Mouse (Mus musculus) CH12F3 (cell line): ENCODE results near the gene Olfr430.
"Not testable (repeated sequence)": the region's sequence is repeated elsewhere in the genome, so short reads cannot be mapped to it uniquely, and the experiment has no call there.

Source experiments
- in situ Hi-C: fragments of 300-500 bp; cut with MboI; formaldehyde crosslinking; loops from 2 replicates; pipeline ENCODE4 v1.14.3; 2020; ENCODE audit warnings: low sequenced_read_pairs

Olfr430 gene

DNA sequence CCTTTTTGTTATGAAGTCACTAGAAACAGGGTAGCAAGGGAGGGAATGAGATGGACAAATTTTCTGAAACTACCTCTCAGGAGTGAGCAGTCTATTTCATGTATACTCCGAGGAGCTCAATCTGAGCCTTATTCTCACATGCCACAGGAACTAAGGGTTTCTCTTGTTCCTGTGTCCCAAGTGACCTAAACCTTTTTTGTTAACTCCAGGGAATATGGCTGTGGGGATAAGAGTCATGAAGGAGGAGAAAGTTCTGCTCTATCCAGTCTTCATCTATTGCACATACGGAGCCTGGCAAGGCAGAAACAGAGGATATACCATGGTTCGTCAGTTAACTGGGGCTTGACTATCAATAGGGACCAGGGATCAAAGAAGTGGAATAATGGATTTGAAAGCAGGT is at the start of gene Olfr430:
TSS of gene Olfr430 (plus strand) at position 301 of the 400 bp plus-strand sequence.
- in situ Hi-C loops, result no loop called here

DNA sequence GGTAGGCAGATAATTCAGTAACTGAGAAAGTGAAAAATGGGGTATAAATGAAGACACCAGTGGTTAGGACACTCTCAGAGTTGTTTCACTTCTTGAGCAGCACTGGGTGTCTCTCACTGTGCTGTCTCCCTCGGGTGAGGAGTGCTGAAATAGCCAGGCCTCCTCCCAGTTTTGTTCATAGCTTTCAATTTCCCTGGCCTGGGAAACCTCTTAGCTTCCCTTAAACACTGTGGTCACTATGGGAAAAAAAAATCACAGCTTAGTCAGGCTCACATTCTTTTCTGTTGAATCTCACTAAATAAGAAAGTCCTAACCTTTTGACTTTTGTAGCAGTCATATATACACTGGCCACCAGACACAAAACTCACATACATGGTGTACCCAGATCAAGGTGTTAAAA is 34.7 kb upstream of the Olfr430 start, which contains the start of gene Ifi205:
TSS of gene Ifi205 (minus strand) at position 113 of the 400 bp plus-strand sequence.
- in situ Hi-C loops, result no loop called here

DNA sequence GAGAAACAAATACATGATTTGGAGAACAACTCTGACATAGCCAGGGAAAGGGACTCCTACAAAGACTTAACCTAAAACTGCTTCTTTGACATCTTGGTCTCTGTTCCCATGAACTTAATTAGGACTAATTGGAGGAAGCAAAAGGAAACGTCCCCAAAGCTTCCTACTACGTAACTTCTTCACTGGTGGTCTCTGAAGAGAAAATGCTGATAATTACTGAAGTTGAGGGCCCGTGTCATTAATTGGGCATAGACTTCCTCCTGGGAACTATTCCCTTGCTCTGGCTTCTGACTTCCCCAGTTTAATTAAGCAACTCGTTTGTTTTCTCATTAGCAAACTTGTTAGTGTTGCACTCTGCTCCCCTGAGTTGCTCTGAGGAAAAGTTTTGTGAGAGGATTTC is 30.6 kb upstream of the Olfr430 start:
- in situ Hi-C loops, result no loop called here

DNA sequence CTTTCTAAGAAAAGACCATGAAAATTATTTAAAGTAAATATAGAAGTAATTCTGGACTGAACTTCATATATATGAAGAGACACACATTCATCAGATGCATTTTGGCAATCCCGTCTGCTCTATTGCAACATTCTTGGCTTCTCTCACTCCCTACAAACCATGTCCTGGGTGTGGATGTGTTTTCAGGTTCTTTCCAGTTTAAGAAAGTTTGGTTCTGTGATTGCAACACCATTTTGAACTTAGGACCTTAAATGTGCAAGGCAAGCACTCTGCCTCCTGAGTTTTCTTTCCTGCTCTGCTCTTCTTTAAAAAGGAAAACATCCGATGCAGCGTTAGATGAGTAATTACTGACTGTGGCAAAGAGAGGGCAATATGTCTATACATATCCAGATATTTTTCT is 27.9 kb upstream of the Olfr430 start:
- in situ Hi-C loops, result no loop called here

DNA sequence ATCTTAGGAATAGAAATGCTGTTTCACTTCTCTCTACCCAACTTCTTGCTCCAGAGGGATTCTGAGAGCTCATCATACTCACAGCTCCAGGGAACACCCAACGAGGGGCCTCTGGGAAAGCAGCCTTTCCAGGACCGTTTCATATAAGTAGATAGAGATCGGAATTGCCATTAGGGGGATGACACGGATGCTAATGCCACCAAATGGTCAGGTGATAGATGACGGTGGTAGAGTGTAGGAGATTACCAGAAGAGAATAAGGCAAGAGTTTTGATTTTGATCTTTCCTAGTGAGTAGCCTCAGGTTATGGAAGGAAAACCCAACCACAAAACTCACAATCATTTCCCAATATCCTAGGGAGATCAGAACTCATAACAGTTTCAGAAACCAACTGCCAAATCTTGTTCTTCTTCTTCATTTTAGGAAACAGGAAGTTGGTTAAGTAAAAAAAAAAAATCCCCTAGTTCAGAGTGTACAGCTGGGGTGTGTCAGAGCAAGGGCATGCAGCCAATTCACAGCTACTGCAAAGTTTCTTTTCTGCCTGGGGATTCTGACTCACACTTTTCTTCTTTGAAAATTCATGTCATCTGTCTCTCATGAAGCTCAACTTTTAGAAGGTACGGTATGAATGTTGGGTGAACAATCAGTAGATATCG is 25.8 kb upstream of the Olfr430 start, which contains the start of gene Olfr433:
TSS of gene Olfr433 (plus strand) at position 183 of the 655 bp plus-strand sequence.
- in situ Hi-C loops, result no loop called here

DNA sequence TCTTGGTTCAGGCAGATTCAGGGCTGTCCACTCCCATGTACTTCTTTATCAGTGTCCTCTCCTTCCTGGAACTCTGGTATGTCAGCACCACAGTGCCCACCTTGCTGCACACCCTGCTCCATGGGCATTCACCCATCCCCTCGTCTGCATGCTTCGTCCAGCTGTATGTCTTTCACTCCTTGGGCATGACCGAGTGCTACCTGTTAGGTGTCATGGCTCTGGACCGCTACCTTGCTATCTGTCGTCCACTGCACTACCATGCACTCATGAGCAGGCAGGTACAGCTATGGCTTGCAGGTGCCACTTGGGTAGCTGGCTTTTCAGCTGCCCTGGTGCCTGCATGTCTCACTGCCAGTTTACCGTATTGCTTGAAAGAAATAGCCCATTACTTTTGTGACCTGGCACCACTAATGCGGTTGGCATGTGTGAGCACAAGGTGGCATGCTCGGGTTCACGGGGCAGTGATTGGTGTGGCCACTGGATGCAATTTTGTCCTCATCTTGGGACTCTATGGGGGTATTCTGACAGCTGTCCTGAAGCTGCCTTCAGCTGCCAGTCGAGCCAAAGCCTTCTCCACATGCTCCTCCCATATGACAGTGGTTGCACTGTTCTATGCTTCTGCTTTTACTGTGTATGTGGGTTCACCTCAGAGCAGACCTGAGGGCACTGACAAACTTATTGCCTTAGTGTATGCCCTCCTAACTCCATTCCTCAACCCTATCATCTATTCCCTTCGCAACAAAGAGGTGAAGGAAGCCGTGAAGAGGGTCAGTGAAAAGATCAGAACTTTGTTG is 24.1 kb upstream of the Olfr430 start:
- in situ Hi-C loops, result not testable (repeated sequence)

DNA sequence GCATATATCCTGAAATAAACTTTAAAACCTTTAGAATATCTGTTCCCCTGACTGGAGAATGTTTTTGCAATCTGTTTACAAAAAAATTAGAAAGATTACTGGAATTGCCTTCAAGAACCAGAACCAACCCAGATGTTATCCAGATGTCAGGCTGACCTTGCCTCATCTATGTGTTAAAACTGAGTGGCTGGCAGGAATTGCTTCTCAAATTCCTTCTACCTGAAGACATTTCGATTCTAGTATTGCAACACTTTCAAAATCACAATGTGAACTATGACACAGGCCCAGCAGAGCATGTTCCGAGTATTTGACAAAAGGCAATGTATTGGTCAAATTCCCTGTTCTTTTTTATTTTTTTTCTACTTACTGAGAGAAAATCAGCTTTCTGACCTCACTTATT is 22.0 kb upstream of the Olfr430 start:
- in situ Hi-C loops, result no loop called here

DNA sequence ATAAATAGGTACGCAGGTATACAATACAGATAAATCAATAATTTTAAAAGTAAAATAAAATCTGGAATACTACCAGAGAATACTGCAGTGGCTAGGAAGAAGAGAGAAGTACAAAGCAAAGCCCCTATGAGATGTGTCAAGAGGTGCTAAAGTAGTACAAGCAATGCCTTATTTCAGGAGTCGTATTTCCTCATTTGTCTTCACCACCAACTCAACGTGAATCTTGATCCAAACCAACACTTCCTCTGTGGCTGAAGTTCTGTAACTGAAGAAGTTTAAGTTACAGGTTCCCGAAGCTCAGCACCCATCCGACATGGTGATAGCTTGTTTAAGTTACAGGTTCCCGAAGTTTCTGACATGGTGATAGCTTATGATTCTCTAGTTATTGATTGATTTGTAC is 18.2 kb upstream of the Olfr430 start:
- in situ Hi-C loops, result not testable (repeated sequence)

DNA sequence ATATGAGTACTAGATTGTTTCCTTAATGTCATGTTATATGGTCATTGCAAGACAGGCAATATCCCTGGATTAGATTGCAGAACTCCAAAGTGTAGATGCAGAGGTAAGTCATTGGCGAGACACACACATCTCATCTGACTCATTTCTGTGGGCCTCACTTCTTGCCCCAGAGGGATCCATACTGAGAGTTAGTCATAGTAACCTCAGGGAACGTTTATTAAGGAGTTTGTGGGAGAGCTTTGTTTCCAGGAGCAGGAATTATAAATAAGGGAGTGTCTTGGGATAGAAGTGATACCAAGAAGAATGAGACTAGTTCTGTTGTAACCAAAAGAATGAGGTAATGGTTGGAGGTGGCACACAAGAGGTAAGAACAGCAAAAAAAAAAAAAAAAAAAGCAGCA is 17.5 kb upstream of the Olfr430 start, which contains the start of gene Olfr432:
TSS of gene Olfr432 (plus strand) at position 313 of the 400 bp plus-strand sequence.
- in situ Hi-C loops, result no loop called here

DNA sequence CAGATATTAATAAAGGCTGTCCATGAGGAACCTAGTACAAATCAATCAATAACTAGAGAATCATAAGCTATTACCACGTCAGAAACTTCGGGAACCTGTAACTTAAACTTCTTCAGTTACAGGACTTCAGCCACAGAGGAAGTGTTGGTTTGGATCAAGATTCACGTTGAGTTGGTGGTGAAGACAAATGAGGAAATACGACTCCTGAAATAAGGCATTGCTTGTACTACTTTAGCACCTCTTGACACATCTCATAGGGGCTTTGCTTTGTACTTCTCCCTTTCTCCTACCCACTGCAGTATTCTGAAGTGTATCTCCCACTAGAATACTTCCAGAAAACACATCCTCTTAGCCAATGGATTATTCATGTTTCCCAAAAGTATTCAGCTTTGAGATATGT is 17.0 kb upstream of the Olfr430 start:
- in situ Hi-C loops, result not testable (repeated sequence)

DNA sequence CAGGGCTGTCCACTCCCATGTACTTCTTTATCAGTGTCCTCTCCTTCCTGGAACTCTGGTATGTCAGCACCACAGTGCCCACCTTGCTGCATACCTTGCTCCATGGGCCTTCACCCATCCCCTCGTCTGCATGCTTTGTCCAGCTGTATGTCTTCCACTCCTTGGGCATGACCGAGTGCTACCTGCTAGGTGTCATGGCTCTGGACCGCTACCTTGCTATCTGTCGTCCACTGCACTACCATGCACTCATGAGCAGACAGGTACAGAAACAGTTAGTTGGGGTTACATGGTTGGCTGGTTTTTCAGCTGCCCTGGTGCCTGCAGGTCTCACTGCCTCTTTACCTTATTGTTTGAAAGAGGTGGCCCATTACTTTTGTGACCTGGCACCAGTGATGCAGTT is 15.9 kb upstream of the Olfr430 start:
- in situ Hi-C loops, result no loop called here

DNA sequence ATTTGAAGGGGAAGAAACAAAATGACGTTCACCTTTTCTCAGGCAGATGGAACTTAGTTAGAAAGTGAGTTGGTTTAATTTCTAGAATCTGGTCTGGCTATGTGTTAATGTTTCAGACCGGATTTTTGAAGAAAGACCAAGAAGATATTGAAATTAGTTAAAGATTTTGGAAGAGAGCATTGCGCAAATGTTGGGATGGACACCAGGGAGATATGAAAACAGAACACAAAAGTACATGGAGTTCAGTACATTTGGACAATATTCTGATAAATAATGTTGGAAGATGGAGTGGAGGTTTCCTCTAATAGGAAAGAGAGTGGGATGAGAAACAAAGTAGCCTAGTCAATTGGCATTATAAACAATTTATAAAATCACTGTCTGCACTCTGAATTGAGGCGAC is 14.9 kb upstream of the Olfr430 start:
- in situ Hi-C loops, result no loop called here

DNA sequence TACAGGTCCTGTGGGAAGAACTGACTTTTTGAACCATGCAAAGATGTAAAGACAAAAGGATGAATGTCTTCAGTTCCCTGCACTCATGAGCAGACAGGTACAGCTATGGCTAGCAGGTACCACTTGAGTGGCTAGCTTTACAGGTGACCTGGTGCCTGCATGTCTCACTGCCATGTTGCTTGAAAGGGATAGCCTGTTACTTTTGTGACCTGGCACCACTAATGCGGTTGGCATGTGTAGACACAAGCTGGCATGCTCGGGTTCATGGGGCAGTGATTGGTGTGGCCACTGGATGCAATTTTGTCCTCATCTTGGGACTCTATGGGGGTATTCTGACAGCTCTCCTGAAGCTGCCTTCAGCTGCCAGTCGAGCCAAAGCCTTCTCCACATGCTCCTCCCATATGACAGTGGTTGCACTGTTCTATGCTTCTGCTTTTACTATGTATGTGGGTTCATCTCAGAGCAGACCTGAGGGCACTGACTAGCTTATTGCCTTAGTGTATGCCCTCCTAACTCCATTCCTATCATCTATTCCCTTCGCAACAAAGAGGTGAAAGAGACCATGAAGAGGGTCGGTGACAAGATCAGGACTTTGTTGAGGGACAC is 14.4 kb upstream of the Olfr430 start:
- in situ Hi-C loops, result no loop called here

DNA sequence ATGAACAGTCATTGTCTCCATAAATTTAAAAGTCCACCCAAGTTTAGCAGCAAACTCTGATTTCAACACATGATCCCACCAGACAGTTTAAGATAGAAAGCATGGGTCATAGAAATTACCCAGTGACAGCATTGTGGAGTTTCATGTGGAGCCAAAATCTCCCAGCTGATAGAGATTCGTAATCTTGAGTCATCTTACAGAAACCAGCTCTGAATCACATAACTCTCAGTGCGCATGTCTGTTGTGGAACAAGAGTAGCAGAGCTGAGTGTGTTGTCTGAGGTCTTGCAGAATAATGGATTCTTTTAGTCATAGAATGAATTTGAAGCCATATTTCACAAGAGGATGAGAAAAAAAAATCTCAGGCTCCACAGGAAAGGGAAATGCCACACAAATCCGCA is 13.4 kb upstream of the Olfr430 start:
- in situ Hi-C loops, result no loop called here

DNA sequence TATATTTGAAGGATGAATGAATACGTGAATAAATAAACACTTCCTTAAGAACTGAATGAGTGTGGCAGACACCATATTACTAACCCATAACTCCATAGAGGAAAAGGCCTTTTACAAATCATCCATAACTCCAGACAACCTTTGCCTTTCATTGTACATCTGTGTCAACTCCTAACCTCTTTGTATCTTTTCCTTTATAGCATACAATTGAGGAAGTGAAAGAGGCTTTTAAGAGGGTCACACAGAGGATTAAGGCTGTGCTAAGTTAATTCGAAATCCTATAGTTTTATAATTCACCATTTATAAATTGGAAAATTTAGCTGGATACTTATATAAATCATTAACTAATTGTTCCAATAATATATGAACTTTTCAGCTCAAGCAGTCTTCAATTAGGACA is 11.2 kb upstream of the Olfr430 start:
- in situ Hi-C loops, result no loop called here

DNA sequence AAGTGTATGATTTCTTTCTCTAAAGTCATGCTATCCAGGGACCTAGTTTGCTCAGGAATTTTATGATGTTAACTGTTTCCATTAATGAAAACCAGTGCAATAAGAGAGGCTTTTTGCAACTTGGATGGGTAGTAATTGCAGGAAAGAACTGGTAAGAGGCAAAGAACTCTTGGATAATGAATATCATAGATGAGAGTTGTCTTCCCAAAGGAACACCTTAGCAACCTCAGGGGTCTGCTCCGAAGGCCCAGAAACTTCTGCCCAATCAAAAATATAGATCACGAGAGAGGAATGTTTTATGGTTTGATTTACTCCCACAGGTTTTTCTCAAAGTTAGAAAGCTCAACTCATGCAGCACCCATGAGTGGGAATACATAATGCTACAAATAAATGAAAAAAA is 17.6 kb downstream of the Olfr430 start, which contains the start of gene Olfr429:
TSS of gene Olfr429 (plus strand) at position 301 of the 400 bp plus-strand sequence.
- in situ Hi-C loops, result loop anchor here (25.0 kb wide), 2 partner anchors 222 to 622 kb away; no protein-coding TSS in a partner anchor

DNA sequence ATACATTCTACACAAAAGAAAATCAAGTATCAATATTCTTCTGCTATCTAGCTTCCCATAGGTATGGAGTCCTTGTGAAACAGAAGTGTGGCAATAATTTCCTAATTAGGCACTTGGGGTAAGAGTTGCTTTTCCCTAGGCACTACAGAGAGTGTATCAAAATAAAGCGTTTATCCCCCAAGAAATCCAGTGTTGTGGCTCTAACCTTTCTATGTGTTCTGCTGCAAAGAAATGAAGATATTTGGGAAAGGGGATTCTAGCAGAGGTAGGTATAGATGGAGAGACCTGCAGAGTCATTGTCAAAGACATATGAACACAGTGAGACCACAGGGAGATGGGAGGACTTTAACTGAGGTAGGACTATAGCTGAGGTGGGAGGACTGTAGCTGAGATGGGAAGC is 30.2 kb downstream of the Olfr430 start, which contains the start of gene Olfr427:
TSS of gene Olfr427 (plus strand) at position 301 of the 400 bp plus-strand sequence.
- in situ Hi-C loops, result loop anchor here (25.0 kb wide), 2 partner anchors 234 to 634 kb away; no protein-coding TSS in a partner anchor

DNA sequence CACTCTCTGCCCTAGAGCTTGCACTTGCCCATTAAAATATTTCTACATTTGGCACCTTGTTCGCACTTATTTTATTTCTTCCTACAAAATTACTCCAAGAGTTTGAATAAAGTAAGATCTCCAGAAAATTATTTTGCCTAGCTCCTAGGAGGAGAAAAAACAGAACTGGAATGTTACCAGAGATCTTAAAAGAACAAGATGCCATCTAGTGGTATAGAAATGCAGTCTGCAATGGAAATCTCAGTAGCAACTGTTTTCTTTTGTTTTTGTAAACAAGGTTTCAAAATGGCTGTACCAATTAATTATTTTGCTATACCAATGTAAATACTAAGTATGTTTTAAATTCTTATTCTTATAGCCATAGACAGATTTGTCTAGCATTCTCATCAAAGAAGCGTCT is 37.3 kb downstream of the Olfr430 start:
- in situ Hi-C loops, result no loop called here

DNA sequence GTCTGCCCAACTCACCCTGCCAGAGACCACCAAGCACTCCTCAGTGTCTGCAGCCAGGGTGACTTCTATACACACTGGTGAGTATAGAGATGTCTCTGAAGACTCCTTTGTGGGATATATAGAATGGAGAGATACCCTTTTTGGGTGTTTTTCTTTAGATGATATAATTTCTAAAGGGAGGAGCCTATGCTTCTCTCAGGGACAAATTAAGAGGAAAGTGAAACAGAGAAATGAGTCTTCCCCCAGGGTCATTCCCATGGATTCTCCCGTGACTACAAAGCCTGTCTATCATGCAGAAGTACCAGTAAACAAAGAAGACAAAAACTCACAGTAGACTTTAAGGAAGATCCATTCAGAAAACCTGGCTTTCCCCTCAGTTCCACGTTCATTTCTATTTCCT is 54.7 kb downstream of the Olfr430 start, which contains the start of gene Olfr231:
TSS of gene Olfr231 (minus strand) at position 101 of the 400 bp plus-strand sequence.
- in situ Hi-C loops, result no loop called here
